Mouse (Mus musculus): ENCODE results near the gene Rbfox3. TPM values are rescaled to one million over a fixed set of nuclear protein-coding genes. Genes with fewer than 3 reads are reported as not detected.

The Rbfox3 gene
- polyA plus RNA-seq, 1 experiment from 2014 or later: 0.35 TPM

DNA sequence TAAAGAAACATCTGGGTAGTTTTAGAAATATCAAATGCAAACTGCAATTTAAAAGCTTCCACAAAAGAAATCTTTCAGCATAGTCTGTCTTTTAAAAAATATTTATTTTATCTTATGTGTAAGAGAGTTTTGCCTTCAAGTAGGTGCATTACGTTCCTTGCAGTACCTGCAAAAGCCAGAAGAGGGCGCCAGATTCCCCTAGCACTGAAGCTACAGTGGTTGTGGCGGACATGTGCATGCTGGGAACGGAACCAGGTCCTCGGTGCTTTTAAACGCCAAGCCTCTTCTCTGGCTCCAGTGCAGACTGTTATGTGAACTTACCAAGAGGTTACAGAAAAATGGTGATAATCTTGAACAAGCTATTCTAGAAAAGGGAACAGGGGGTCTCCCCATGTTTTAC, 451.1 kb downstream of the Rbfox3 start:
- no peak for ATAC-seq (ENCODE audit: low read depth)
- H3K36me3 ChIP-seq (ENCODE audit: control insufficient read depth, insufficient read depth, low read length): no peaks in the 10 kb centered on the region
- WGBS: 60% methylated on average over 6 of the region's 6 CpGs

DNA sequence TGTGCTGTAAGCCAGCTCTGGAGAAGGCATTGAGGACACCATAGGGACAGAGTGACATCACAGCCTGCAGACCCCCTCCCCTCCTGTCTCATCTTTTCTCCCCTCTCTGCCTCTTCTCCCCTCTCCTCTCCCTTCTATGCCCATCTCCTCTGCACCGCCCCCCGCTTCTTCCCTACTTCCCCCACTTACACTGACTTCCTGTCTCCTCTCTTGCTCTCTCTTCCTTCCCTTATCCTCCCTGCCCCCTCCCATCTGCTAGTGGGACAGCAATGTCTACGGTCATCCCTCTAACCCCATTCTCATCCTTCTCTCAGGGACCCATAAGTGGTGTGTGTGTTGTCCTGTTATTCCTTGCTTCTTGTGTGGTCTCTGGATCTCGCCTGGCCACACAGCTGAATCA, 451.9 kb downstream of the Rbfox3 start:
- ATAC-seq (ENCODE audit: low read depth): no peak

More for the DNA sequence above, 451.1 kb downstream of the Rbfox3 start:
- Histone ChIP-seq H3K9ac (ENCODE audit: low read length) (no peak overlapping the region), H3K27ac (ENCODE audit: low read length) (no peak overlapping the region), H3K27me3 (ENCODE audit: control insufficient read depth, insufficient read depth, low read depth, low read length) (no peaks in the 10 kb centered on the region), H3K4me3 (ENCODE audit: low read length) (no peak overlapping the region), H3K4me2 (ENCODE audit: low read depth, low read length) (no peak overlapping the region), H3K4me1 (replicated peaks; ENCODE audit: control insufficient read depth, insufficient read depth, low read length) (peaks cover 5% of the 10 kb centered on the region; the same call in 1 of the 2 replicates), H3K9me3 (ENCODE audit: control insufficient read depth, low read length) (peaks cover 2% of the 10 kb centered on the region; the same call in 1 of the 2 replicates)

DNA sequence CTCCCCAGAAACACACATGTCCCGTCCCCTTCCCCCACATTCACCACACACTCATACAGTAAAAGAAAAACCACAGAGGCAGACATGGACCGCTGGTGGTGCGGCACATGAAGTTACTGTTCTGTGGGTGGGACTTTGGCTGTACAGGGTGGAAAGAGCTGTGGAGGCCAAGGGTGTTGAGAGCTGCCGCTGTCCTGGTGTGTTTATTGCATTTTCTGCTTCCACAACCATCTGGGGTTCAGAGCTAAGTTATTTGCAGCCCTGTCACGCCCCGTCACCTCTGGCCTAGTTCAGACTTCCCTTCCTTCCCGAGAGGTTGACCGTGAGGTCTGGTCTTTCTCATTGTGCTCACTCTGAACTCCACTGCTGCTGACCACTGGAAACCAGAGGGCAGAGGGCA, 452.3 kb downstream of the Rbfox3 start:
- Histone ChIP-seq H3K4me1 (replicated peaks; ENCODE audit: control insufficient read depth, insufficient read depth, low read length) (peaks cover 5% of the 10 kb centered on the region; the same call in 1 of the 2 replicates), H3K4me3 (ENCODE audit: low read length) (no peak overlapping the region), H3K36me3 (ENCODE audit: control insufficient read depth, insufficient read depth, low read length) (no peaks in the 10 kb centered on the region), H3K27ac (ENCODE audit: low read length) (no peak overlapping the region), H3K9me3 (ENCODE audit: control insufficient read depth, low read length) (peaks cover 2% of the 10 kb centered on the region; the same call in 1 of the 2 replicates), H3K9ac (ENCODE audit: low read length) (no peak overlapping the region), H3K27me3 (ENCODE audit: control insufficient read depth, insufficient read depth, low read depth, low read length) (no peaks in the 10 kb centered on the region), H3K4me2 (ENCODE audit: low read depth, low read length) (no peak overlapping the region)
- 0 out of 2 replicates have a peak, but pooled peaks have one; percentile 52 for ATAC-seq (ENCODE audit: low read depth)
- 38% methylated on average over 8 of the region's 8 CpGs for WGBS

More for the DNA sequence above, 451.9 kb downstream of the Rbfox3 start:
- peaks cover 5% of the 10 kb centered on the region; the same call in 1 of the 2 replicates for H3K4me1 ChIP-seq (replicated peaks; ENCODE audit: control insufficient read depth, insufficient read depth, low read length)
- no peak overlapping the region for H3K4me2 ChIP-seq (ENCODE audit: low read depth, low read length)
- 59% methylated on average over 4 of the region's 4 CpGs for WGBS
- no peak overlapping the region for H3K27ac ChIP-seq (ENCODE audit: low read length)
- no peaks in the 10 kb centered on the region for H3K27me3 ChIP-seq (ENCODE audit: control insufficient read depth, insufficient read depth, low read depth, low read length)
- peaks cover 2% of the 10 kb centered on the region; the same call in 1 of the 2 replicates for H3K9me3 ChIP-seq (ENCODE audit: control insufficient read depth, low read length)
- no peaks in the 10 kb centered on the region for H3K36me3 ChIP-seq (ENCODE audit: control insufficient read depth, insufficient read depth, low read length)
- no peak overlapping the region for H3K4me3 ChIP-seq (ENCODE audit: low read length)
- H3K9ac ChIP-seq (ENCODE audit: low read length): no peak overlapping the region

DNA sequence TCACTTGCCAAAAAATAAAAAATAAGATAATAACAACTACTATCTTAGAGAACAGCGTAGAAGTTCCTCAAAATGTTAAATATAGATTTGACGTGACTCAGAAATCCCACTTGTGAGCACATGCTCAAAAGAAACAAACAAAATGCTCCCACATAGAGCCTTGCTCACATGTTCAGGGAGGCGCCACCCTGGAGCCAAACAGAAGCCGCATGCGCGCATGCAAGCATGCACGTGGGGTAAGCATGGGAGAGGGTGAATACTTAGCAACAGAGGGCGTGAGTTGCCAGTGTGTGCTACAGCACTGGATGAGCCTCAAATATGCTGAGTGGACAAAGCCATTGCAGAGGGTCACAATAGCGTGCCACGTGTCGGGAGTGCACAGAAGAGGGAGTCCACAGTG, 454.5 kb downstream of the Rbfox3 start:
- H3K36me3 ChIP-seq (ENCODE audit: control insufficient read depth, insufficient read depth, low read length): no peaks in the 10 kb centered on the region
- no peak overlapping the region for H3K4me3 ChIP-seq (ENCODE audit: low read length)
- ATAC-seq (ENCODE audit: low read depth): no peak
- no peak overlapping the region for H3K27ac ChIP-seq (ENCODE audit: low read length)
- 70% methylated on average over 11 of the region's 11 CpGs for WGBS
- H3K4me2 ChIP-seq (ENCODE audit: low read depth, low read length): no peak overlapping the region
- H3K27me3 ChIP-seq (ENCODE audit: control insufficient read depth, insufficient read depth, low read depth, low read length): no peaks in the 10 kb centered on the region
- H3K9ac ChIP-seq (ENCODE audit: low read length): no peak overlapping the region
- H3K4me1 ChIP-seq (replicated peaks; ENCODE audit: control insufficient read depth, insufficient read depth, low read length): peaks cover 3% of the 10 kb centered on the region; the same call in 1 of the 2 replicates
- H3K9me3 ChIP-seq (ENCODE audit: control insufficient read depth, low read length): peaks cover 2% of the 10 kb centered on the region; the same call in 1 of the 2 replicates

DNA sequence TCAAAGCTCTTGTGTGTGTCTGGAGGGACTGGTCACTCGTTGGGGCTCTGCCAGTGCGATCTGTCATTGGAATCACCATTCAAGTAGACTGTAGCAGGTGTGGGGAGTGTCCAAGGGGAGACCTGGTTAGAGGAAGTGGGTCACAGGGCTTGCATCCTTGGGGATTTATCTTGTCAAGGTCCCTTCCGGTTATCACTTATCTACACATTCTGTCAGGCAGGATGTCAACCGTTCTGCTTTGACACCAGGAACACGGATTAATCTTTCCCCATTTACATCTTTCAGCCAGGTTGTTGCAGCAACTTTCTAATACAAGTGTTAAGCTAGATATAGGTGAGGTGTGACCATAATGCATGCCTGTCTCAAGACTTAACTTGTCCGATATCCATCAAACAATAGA, 455.6 kb downstream of the Rbfox3 start:
- ATAC-seq (ENCODE audit: low read depth): no peak
- WGBS: 60% methylated on average over 6 of the region's 6 CpGs
- Histone ChIP-seq H3K9ac (ENCODE audit: low read length) (no peak overlapping the region), H3K9me3 (ENCODE audit: control insufficient read depth, low read length) (peaks cover 2% of the 10 kb centered on the region; the same call in 1 of the 2 replicates), H3K4me2 (ENCODE audit: low read depth, low read length) (no peak overlapping the region), H3K36me3 (ENCODE audit: control insufficient read depth, insufficient read depth, low read length) (no peaks in the 10 kb centered on the region), H3K27ac (ENCODE audit: low read length) (no peak overlapping the region), H3K4me1 (replicated peaks; ENCODE audit: control insufficient read depth, insufficient read depth, low read length) (peaks cover 3% of the 10 kb centered on the region; the same call in 1 of the 2 replicates), H3K27me3 (ENCODE audit: control insufficient read depth, insufficient read depth, low read depth, low read length) (no peaks in the 10 kb centered on the region), H3K4me3 (ENCODE audit: low read length) (no peak overlapping the region)

DNA sequence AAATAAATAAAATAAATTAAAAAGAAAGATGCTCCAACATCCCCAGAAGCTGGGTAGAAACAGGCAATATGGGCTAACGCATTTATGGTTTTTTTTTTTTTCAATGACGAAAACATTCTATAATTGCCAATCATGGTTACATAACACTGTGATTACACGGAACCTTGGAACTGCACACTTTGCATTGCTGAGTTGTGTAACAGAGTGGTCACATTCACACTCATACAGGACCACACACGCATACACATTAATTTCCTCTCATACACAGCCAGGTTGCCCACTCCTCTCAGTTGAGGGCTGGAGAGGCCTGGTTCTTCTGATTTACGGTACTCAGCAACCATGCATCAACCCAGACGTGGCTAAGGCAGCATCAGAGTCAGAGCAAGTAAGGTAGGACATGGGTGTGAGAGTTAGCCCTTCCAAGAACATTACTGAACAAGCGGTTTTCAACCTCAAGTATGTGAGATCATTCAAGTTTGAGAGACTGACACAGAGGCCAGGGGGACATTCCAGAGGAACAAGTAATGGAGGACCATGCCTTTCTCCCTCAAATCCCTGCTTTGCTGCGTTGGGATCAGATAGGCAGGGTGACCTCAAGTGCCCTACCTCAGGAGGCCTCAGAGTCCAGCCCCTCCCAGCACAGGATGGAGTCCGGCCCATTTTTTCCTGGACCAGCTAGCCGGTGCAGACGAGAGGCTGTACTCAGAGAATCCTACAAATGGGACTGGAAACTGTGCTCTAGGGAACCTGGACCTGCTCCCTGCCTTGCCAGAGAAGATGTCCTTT, 457.3 kb downstream of the Rbfox3 start:
- Histone ChIP-seq H3K36me3 (ENCODE audit: control insufficient read depth, insufficient read depth, low read length) (no peaks in the 10 kb centered on the region), H3K4me3 (ENCODE audit: low read length) (no peak overlapping the region), H3K4me2 (ENCODE audit: low read depth, low read length) (no peak overlapping the region), H3K9me3 (ENCODE audit: control insufficient read depth, low read length) (no peaks in the 10 kb centered on the region), H3K27ac (ENCODE audit: low read length) (no peak overlapping the region), H3K27me3 (ENCODE audit: control insufficient read depth, insufficient read depth, low read depth, low read length) (no peaks in the 10 kb centered on the region), H3K4me1 (replicated peaks; ENCODE audit: control insufficient read depth, insufficient read depth, low read length) (no peaks in the 10 kb centered on the region; the same call in 1 of the 2 replicates), H3K9ac (ENCODE audit: low read length) (no peak overlapping the region)
- 58% methylated on average over 11 of the region's 11 CpGs for WGBS
- no peak for ATAC-seq (ENCODE audit: low read depth)

DNA sequence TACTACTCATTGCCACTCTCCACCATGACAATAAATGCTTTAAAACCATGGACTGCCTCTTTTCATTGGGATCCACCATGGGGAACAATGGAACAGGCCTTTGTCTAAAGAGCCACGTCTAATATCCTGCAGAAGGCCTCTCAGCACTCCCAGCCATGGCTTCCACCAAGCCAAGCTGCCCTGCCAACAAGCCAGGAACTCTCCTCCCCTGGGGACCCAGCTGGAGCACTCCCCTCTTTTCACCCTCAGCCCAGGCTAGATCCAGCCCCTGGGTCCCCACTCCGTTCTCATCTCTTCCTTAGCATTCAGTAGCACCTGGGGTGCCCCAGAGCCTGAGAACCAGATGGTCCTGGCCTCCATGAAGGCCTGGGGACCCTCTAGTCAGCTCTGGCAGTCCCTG, 458.4 kb downstream of the Rbfox3 start:
- no peak overlapping the region for H3K4me3 ChIP-seq (ENCODE audit: low read length)
- no peak overlapping the region for H3K4me2 ChIP-seq (ENCODE audit: low read depth, low read length)
- no peaks in the 10 kb centered on the region for H3K27me3 ChIP-seq (ENCODE audit: control insufficient read depth, insufficient read depth, low read depth, low read length)
- WGBS: 78% methylated on average over 2 of the region's 2 CpGs
- no peak overlapping the region for H3K27ac ChIP-seq (ENCODE audit: low read length)
- no peaks in the 10 kb centered on the region for H3K4me1 ChIP-seq (replicated peaks; ENCODE audit: control insufficient read depth, insufficient read depth, low read length)
- H3K36me3 ChIP-seq (ENCODE audit: control insufficient read depth, insufficient read depth, low read length): no peaks in the 10 kb centered on the region
- no peak overlapping the region for H3K9ac ChIP-seq (ENCODE audit: low read length)
- ATAC-seq (ENCODE audit: low read depth): no peak
- H3K9me3 ChIP-seq (ENCODE audit: control insufficient read depth, low read length): no peaks in the 10 kb centered on the region

DNA sequence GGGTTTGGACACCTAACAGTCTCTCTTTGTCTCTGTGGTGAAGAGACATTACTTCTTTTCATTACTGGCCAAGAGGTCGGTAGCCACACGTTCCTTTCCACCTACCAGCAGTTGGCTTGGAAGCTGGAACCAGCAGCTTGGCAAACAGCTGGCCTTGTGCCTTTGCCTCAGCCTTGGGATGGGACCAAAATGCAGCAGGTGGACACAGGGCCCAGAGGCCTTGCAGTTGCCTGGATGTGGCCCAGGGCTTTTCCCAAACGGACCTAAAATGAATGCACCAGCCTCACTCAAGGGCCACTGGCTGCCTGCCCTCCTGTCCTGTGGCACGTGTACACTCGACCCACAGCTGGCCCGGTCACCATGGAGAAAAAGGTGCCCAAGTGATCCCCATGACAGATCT, 460.2 kb downstream of the Rbfox3 start:
- no peaks in the 10 kb centered on the region for H3K36me3 ChIP-seq (ENCODE audit: control insufficient read depth, insufficient read depth, low read length)
- no peaks in the 10 kb centered on the region for H3K4me1 ChIP-seq (replicated peaks; ENCODE audit: control insufficient read depth, insufficient read depth, low read length)
- H3K9me3 ChIP-seq (ENCODE audit: control insufficient read depth, low read length): no peaks in the 10 kb centered on the region
- H3K27me3 ChIP-seq (ENCODE audit: control insufficient read depth, insufficient read depth, low read depth, low read length): no peaks in the 10 kb centered on the region
- 73% methylated on average over 6 of the region's 6 CpGs for WGBS
- no peak overlapping the region for H3K27ac ChIP-seq (ENCODE audit: low read length)
- H3K9ac ChIP-seq (ENCODE audit: low read length): no peak overlapping the region
- H3K4me3 ChIP-seq (ENCODE audit: low read length): no peak overlapping the region
- H3K4me2 ChIP-seq (ENCODE audit: low read depth, low read length): no peak overlapping the region
- ATAC-seq (ENCODE audit: low read depth): no peak

DNA sequence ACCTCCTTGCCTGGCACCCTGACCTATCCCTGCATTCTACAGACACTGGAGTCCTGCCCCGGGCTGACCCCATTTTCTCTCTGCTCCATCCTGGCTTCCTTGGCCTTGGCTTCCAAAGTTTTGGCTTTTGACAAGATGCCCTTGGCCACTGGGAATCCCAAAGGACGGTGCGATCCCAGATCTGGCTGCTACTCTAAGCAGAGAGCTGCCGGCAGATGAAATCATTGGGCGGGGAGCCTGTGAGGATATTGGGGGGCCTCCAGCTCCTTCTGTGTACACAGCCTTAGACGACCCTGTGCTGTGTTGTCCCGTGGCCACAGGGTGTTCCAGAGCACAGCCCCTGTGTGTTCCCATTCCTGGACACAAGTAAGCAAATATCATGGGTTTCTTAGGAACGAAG, 463.0 kb downstream of the Rbfox3 start:
- Histone ChIP-seq H3K4me2 (ENCODE audit: low read depth, low read length) (no peak overlapping the region), H3K9me3 (ENCODE audit: control insufficient read depth, low read length) (no peaks in the 10 kb centered on the region), H3K4me1 (replicated peaks; ENCODE audit: control insufficient read depth, insufficient read depth, low read length) (no peaks in the 10 kb centered on the region), H3K36me3 (ENCODE audit: control insufficient read depth, insufficient read depth, low read length) (no peaks in the 10 kb centered on the region), H3K9ac (ENCODE audit: low read length) (no peak overlapping the region), H3K27me3 (ENCODE audit: control insufficient read depth, insufficient read depth, low read depth, low read length) (no peaks in the 10 kb centered on the region), H3K27ac (ENCODE audit: low read length) (no peak overlapping the region), H3K4me3 (ENCODE audit: low read length) (no peak overlapping the region)
- no peak for ATAC-seq (ENCODE audit: low read depth)
- WGBS: 75% methylated on average over 8 of the region's 8 CpGs

Measured in lung, embryonic 16.5 days (tissue).